Mouse (Mus musculus): ENCODE results near the gene Mylip. TPM values are rescaled to one million over a fixed set of nuclear protein-coding genes. Genes with fewer than 3 reads are reported as not detected.

Mylip gene
- total and polyA plus RNA-seq, 3 experiments, result 0.13 TPM; not detected in 2

DNA sequence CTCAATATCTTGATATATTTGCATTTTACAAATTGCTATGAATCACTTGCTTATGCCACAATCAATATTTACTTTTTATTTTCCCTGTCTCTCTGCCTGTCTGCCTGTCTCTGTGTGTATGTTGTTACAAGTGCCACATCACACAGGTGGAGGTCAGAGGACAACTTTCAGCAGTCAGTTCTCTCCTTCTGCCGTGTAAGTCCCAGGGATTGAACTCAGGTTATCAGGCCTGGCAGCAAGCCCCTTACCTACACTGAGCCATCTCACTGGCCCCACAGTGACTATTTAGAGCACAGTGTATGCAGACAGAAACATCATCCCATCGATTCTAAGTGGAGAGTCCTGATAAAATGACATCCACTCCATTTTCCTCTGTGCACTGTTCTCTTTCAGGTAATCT, 4.9 kb upstream of the Mylip start:
- no peaks in the 10 kb centered on the region for H3K4me1 ChIP-seq (ENCODE audit: control insufficient read depth in 1 of 2, insufficient read depth in 2 of 2)
- H3K4me2 ChIP-seq (ENCODE audit: insufficient read depth, low read depth, poor library complexity, severe bottlenecking), result no peak overlapping the region
- no peaks in the 10 kb centered on the region for H3K27me3 ChIP-seq (replicated peaks)
- no peak overlapping the region for H3K9ac ChIP-seq (ENCODE audit: insufficient read depth, low read depth)
- in situ Hi-C loops (cut with MboI; ENCODE audit: low pct_ligation_motif_present, low pct_unique_long_range_greater_than_20kb, low sequenced_read_pairs) (no loop called here), dilution Hi-C loops (cut with MboI; ENCODE audit: extremely low pct_ligation_motif_present, extremely low pct_unique_long_range_greater_than_20kb, low sequenced_read_pairs) (no loop called here)
- H3K4me3 ChIP-seq (replicated peaks in 1 of 3; ENCODE audit: low read depth in 2 of 3, low read length in 2 of 3, poor library complexity in 1 of 3), result no peak overlapping the region
- H3K9me3 ChIP-seq (replicated peaks; ENCODE audit: low read length), result peaks cover 4% of the 10 kb centered on the region
- TF ChIP-seq EP300 (IDR thresholded peaks at IDR 0.05; ENCODE audit: low read length) (no peak), PAX5 (IDR thresholded peaks at IDR 0.05; ENCODE audit: low read length) (no peak), IRF4 (IDR thresholded peaks at IDR 0.05; ENCODE audit: low read depth, low read length) (no peak), UBTF (IDR thresholded peaks at IDR 0.05; ENCODE audit: low read depth, low read length) (no peak), MEF2A (IDR thresholded peaks at IDR 0.05; ENCODE audit: borderline replicate concordance, low read depth, low read length) (no peak), NELFE (IDR thresholded peaks at IDR 0.05; ENCODE audit: low read depth, low read length) (no peak), ZKSCAN1 (IDR thresholded peaks at IDR 0.05; ENCODE audit: borderline replicate concordance, low read depth, low read length) (no peak), JUND (conservative IDR thresholded peaks at IDR 0.05; ENCODE audit: low read depth, low read length) (no peak), GABPA (IDR thresholded peaks at IDR 0.05; ENCODE audit: insufficient replicate concordance, low read depth, low read length) (no peak), MAZ (IDR thresholded peaks at IDR 0.05; ENCODE audit: low read depth, low read length) (no peak)
- H3K27ac ChIP-seq (ENCODE audit: insufficient read depth, low read depth), result no peak overlapping the region
- no peaks in the 10 kb centered on the region for H3K36me3 ChIP-seq (replicated peaks in 1 of 2; ENCODE audit: control insufficient read depth in 1 of 2, insufficient read depth in 1 of 2, low read length in 1 of 2)
- DNase-seq (ENCODE audit: extremely low read depth), result no peak
- H3K79me2 ChIP-seq (replicated peaks; ENCODE audit: control insufficient read depth, extremely low read depth, insufficient read depth, poor library complexity, severe bottlenecking), result no peaks in the 10 kb centered on the region

DNA sequence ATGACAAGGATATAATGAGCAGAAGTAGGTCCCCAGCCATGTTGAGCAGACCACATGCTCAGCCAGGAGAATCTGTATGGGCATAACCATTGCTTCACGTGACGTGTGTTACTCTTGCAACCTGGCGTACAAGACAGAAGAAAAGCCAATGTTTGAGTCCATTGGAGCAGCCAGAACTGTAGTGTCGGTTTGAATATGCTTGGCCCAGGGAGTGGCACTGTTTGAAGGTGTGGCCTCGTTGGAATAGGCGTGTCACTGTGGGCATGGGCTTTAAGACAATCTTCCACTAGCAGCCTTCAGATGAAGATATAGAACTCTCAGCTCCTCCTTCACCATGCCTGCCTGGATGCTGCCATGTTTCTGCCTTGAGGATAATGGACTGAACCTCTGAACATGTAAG, 4.0 kb upstream of the Mylip start:
- no peak for DNase-seq (ENCODE audit: extremely low read depth)
- no peaks in the 10 kb centered on the region for H3K27me3 ChIP-seq (replicated peaks)
- H3K4me3 ChIP-seq (replicated peaks in 1 of 3; ENCODE audit: low read depth in 2 of 3, low read length in 2 of 3, poor library complexity in 1 of 3), result no peak overlapping the region
- H3K9me3 ChIP-seq (replicated peaks; ENCODE audit: low read length), result peaks cover 5% of the 10 kb centered on the region
- no peak overlapping the region for H3K27ac ChIP-seq (ENCODE audit: insufficient read depth, low read depth)
- H3K36me3 ChIP-seq (replicated peaks in 1 of 2; ENCODE audit: control insufficient read depth in 1 of 2, insufficient read depth in 1 of 2, low read length in 1 of 2), result no peaks in the 10 kb centered on the region
- TF ChIP-seq USF1 (IDR thresholded peaks at IDR 0.05; ENCODE audit: low read depth, low read length) (no peak), EP300 (IDR thresholded peaks at IDR 0.05; ENCODE audit: low read length) (no peak), POLR2A (IDR thresholded peaks at IDR 0.05; ENCODE audit: low read depth, low read length) (no peak)
- dilution Hi-C loops (cut with MboI; ENCODE audit: extremely low pct_ligation_motif_present, extremely low pct_unique_long_range_greater_than_20kb, low sequenced_read_pairs) (no loop called here), in situ Hi-C loops (cut with MboI; ENCODE audit: low pct_ligation_motif_present, low pct_unique_long_range_greater_than_20kb, low sequenced_read_pairs) (no loop called here)
- H3K4me2 ChIP-seq (ENCODE audit: insufficient read depth, low read depth, poor library complexity, severe bottlenecking), result no peak overlapping the region
- no peak overlapping the region for H3K9ac ChIP-seq (ENCODE audit: insufficient read depth, low read depth)
- no peaks in the 10 kb centered on the region for H3K4me1 ChIP-seq (ENCODE audit: control insufficient read depth in 1 of 2, insufficient read depth in 2 of 2)
- no peaks in the 10 kb centered on the region for H3K79me2 ChIP-seq (replicated peaks; ENCODE audit: control insufficient read depth, extremely low read depth, insufficient read depth, poor library complexity, severe bottlenecking)

DNA sequence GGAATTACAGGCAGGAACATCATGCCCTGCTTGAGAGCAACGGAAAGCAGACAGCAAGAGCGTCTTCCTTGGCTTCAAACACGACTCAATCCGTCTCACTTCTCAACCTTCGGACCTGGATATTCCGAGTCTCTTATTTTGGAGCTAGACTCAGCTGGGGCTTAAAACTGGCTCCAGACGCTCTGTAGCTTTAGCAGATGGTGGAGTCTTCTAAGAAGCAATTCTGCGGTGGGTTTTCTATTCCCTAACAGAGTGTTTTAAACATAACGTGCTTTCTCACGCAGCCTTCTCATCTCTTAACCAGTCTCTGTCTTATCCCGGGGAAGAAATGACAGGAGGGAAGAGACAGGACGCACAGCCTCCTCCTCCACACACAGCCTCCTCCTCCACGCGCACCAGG, 3.3 kb upstream of the Mylip start:
- Histone ChIP-seq H3K27me3 (replicated peaks) (no peaks in the 10 kb centered on the region), H3K36me3 (replicated peaks in 1 of 2; ENCODE audit: control insufficient read depth in 1 of 2, insufficient read depth in 1 of 2, low read length in 1 of 2) (no peaks in the 10 kb centered on the region), H3K27ac (ENCODE audit: insufficient read depth, low read depth) (no peak overlapping the region), H3K9me3 (replicated peaks; ENCODE audit: low read length) (peaks cover 5% of the 10 kb centered on the region), H3K9ac (ENCODE audit: insufficient read depth, low read depth) (no peak overlapping the region), H3K4me1 (ENCODE audit: control insufficient read depth in 1 of 2, insufficient read depth in 2 of 2) (no peaks in the 10 kb centered on the region), H3K4me3 (replicated peaks in 1 of 3; ENCODE audit: low read depth in 2 of 3, low read length in 2 of 3, poor library complexity in 1 of 3) (no peak overlapping the region), H3K4me2 (ENCODE audit: insufficient read depth, low read depth, poor library complexity, severe bottlenecking) (no peak overlapping the region), H3K79me2 (replicated peaks; ENCODE audit: control insufficient read depth, extremely low read depth, insufficient read depth, poor library complexity, severe bottlenecking) (no peaks in the 10 kb centered on the region)
- TF ChIP-seq ZKSCAN1 (IDR thresholded peaks at IDR 0.05; ENCODE audit: borderline replicate concordance, low read depth, low read length) (no peak), ETS1 (conservative IDR thresholded peaks at IDR 0.05; ENCODE audit: low read depth, low read length) (no peak), CTCF (conservative IDR thresholded peaks at IDR 0.05 in 1 of 2, IDR thresholded peaks at IDR 0.05 in 1 of 2; ENCODE audit: low read depth in 2 of 2, low read length in 2 of 2) (no peak), MAZ (IDR thresholded peaks at IDR 0.05; ENCODE audit: low read depth, low read length) (no peak), TBP (conservative IDR thresholded peaks at IDR 0.05; ENCODE audit: low read depth, low read length) (no peak)
- DNase-seq (ENCODE audit: extremely low read depth), result no peak
- dilution Hi-C loops (cut with MboI; ENCODE audit: extremely low pct_ligation_motif_present, extremely low pct_unique_long_range_greater_than_20kb, low sequenced_read_pairs) (no loop called here), in situ Hi-C loops (cut with MboI; ENCODE audit: low pct_ligation_motif_present, low pct_unique_long_range_greater_than_20kb, low sequenced_read_pairs) (no loop called here)

Data from CH12.LX (cell line).